Mouse (Mus musculus): Measurements from ENCODE around the gene Slc5a2. TPM values are rescaled to one million over a fixed set of nuclear protein-coding genes. Genes with fewer than 3 reads are reported as not detected.

Gene Slc5a2
- total RNA-seq, 2 experiments from 2014 or later: not detected

Small RNA genes lying within 50 kb of the gene (microRNA-seq; reads per million reads assigned to microRNA genes)
- gene Mir3103: not detected

Other genes starting within 250 kb of the Slc5a2 start
- 1 to 10 TPM; 2.1 to 2.2 TPM for gene Itgam, start 203.0 kb upstream of the Slc5a2 start, total RNA-seq (2021)
- gene Gm49368, start 203.0 kb upstream of the Slc5a2 start, total RNA-seq (2021): not detected
- under 1 TPM; 0.44 to 0.48 TPM for gene Itgax, start 136.1 kb upstream of the Slc5a2 start, total RNA-seq (2021)
- under 1 TPM; 0.22 to 0.66 TPM for gene Itgad, start 111.3 kb upstream of the Slc5a2 start, total RNA-seq (2021)
- gene Cox6a2, start 59.3 kb upstream of the Slc5a2 start, total RNA-seq (2021): 1 to 10 TPM; 3.2 TPM
- 10 to 100 TPM; 10.3 to 11.2 TPM for gene Armc5, start 28.3 kb upstream of the Slc5a2 start, total RNA-seq (2021)
- 1 to 10 TPM; 5.0 to 5.2 TPM for gene 9130023H24Rik, start 27.6 kb upstream of the Slc5a2 start, total RNA-seq (2021)
- 10 to 100 TPM; 36.9 to 37.6 TPM for gene Tgfb1i1, start 18.8 kb upstream of the Slc5a2 start, total RNA-seq (2021)
- 10 to 100 TPM; 23.4 to 27.8 TPM for gene BC017158, start 32.5 kb downstream of the Slc5a2 start, total RNA-seq (2021)
- 10 to 100 TPM; 34.3 to 41.2 TPM for gene Rgs10, start 153.1 kb downstream of the Slc5a2 start, total RNA-seq (2021)
- gene Tial1, start 196.1 kb downstream of the Slc5a2 start, total RNA-seq (2021): 100 to 1,000 TPM; 112 to 115 TPM

Data from left cerebral cortex, postnatal 4 days (tissue).